Mouse (Mus musculus) intestine, embryonic 16.5 days (tissue): ENCODE data around the gene Zkscan6. TPM values are rescaled to one million over a fixed set of nuclear protein-coding genes. Genes with fewer than 3 reads are reported as not detected.

Experiments used
- ATAC-seq: fragments of 200-750 bp; cut with Nextera tagmentation; 2 replicates; pipeline ENCODE4 v1.8.0; 2017; ENCODE audit warnings: moderate TSS enrichment, moderate library complexity
- H3K27ac ChIP-seq: fragments of 300-500 bp; sonication (generic); 2 replicates; pipeline ENCODE4 v1.5.1; 2014; ENCODE audit warnings: mild to moderate bottlenecking, low read length
- H3K27me3 ChIP-seq: fragments of 300-500 bp; sonication (generic); replicated peaks from 2 replicates; pipeline ENCODE4 v1.6.1; 2014; ENCODE audit warnings: low read length, control low read depth, mixed read lengths; ENCODE audit not compliant: control insufficient read depth, insufficient read depth
- H3K36me3 ChIP-seq: fragments of 300-500 bp; sonication (generic); 2 replicates; pipeline ENCODE4 v1.6.1; 2014; ENCODE audit warnings: low read length, control low read depth; ENCODE audit not compliant: control insufficient read depth, insufficient read depth
- H3K4me1 ChIP-seq: fragments of 300-500 bp; sonication (generic); 2 replicates; pipeline ENCODE4 v1.6.1; 2014; ENCODE audit warnings: low read length, control low read depth, mixed read lengths; ENCODE audit not compliant: control insufficient read depth, insufficient read depth
- H3K4me2 ChIP-seq: fragments of 300-500 bp; sonication (generic); 2 replicates; pipeline ENCODE4 v1.6.1; 2014; ENCODE audit warnings: low read depth, low read length, control low read depth
- H3K4me3 ChIP-seq: fragments of 300-500 bp; sonication (generic); 2 replicates; pipeline ENCODE4 v1.5.1; 2014; ENCODE audit warnings: mild to moderate bottlenecking, low read length
- H3K9ac ChIP-seq: fragments of 300-500 bp; sonication (generic); 2 replicates; pipeline ENCODE4 v1.6.1; 2014; ENCODE audit warnings: low read depth, low read length
- H3K9me3 ChIP-seq: fragments of 300-500 bp; sonication (generic); 2 replicates; pipeline ENCODE4 v1.6.1; 2016; ENCODE audit warnings: low read length, control low read depth; ENCODE audit not compliant: control insufficient read depth
- WGBS: fragments of 180-500 bp; shearing (Covaris S2); extraction: QIAGEN DNeasy Blood & Tissue Kit; methylation state at CpG from one replicate; pipeline ENCODE4 v1.1.7; 2014; 5-methylcytosine and 5-hydroxymethylcytosine counted together
- polyA plus RNA-seq: library from polyadenylated mRNA; unstranded; fragments of >200 nt; fragmentation: Nextera tagmentation; extraction: Ambion mirVana; gene quantifications from 2 replicates; pipeline ENCODE4 v1.2.1, GENCODE M21; 2015

Zkscan6 gene
- 16.3 and 16.7 TPM in 2 replicates for polyA plus RNA-seq

- Histone ChIP-seq H3K36me3 (no peaks in the 10 kb centered on the region), H3K4me2 (peak within 1 kb of the TSS; percentile 76), H3K27ac (peak within 1 kb of the TSS; percentile 94), H3K4me3 (peak within 1 kb of the TSS; percentile 83), H3K9ac (peak within 1 kb of the TSS; percentile 83), H3K4me1 (peaks cover 7% of the 10 kb centered on the region; the same call in 1 of the 2 replicates), H3K27me3 (no peaks in the 10 kb centered on the region), H3K9me3 (no peaks in the 10 kb centered on the region)
- peak; percentile 99 for ATAC-seq
- under 1% methylated on average over 47 of the region's 58 CpGs for WGBS
Observed at GRCm38 (mm10) chr11:65806909-65807504, at the start of gene Zkscan6. TSS of gene Zkscan6 (plus strand) at chr11:65807175.

DNA sequence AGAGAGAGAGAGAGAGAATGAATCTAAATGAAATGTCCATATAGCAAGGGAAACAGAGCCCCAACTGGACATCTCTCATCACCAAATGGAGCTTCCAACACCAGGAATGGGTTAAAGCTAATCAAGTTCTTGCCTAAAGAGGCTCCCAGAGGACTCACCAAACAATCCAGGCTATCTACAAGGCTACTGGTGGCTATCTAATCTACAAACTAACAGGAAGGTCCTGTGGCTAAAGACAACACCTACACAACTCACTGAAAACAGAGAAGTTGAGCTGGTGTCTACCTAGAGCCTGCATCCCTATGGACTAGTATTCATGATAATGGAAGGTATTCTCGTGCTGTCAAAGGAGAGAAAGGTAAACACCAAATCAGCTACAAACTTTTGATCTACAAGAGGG lies 47.6 kb upstream of the Zkscan6 start:
- ATAC-seq, result no peak
- WGBS, result 82% methylated on average over 1 of the region's 1 CpGs
- Histone ChIP-seq H3K27me3 (no peaks in the 10 kb centered on the region), H3K4me1 (no peaks in the 10 kb centered on the region), H3K36me3 (no peaks in the 10 kb centered on the region), H3K27ac (no peak overlapping the region), H3K4me3 (no peak overlapping the region), H3K4me2 (no peak overlapping the region), H3K9me3 (no peaks in the 10 kb centered on the region), H3K9ac (no peak overlapping the region)

DNA sequence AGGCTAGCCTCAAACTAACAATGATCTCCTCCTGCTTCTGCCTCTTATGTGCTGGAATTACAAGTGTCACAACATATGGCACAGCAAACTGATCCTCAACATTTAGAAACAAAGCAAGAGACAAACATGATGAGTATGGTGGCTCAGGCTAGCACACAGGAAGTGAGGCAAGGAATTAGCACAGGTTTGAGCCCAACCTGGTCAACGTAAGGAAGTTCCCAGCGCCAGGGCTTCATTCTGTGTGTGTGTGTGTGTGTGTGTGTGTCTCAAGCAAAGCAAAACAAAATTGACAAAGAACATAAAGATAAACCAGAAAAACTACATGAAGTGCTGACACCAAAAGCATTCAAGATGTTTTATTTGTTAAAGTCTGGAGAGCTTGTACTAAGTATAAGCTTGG lies 46.1 kb upstream of the Zkscan6 start:
- ATAC-seq, result no peak
- WGBS, result 89% methylated on average over 2 of the region's 2 CpGs

DNA sequence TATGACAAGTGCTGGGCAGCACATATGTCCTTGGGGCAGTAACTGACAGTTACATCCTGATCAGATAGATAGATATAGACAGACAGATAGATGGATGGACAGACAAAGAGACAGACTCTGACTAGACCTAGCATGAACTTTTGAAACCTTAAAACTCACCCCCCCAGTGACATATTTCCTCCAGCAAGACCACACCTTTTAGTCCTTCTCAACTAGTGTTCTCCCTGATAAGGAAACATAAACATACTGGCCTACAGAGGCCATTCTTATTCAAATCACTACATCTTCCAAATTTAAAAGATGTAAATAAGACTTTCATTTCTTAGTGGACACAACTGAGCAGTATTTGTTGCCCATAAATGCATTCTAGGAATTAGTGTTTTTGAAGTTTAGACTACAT lies 38.5 kb upstream of the Zkscan6 start:
- Histone ChIP-seq H3K36me3 (no peaks in the 10 kb centered on the region), H3K4me2 (no peak overlapping the region), H3K9ac (no peak overlapping the region), H3K9me3 (no peaks in the 10 kb centered on the region), H3K4me3 (no peak overlapping the region), H3K4me1 (no peaks in the 10 kb centered on the region), H3K27ac (no peak overlapping the region), H3K27me3 (no peaks in the 10 kb centered on the region)
- ATAC-seq, result no peak

More for the DNA sequence above, 46.1 kb upstream of the Zkscan6 start:
- Histone ChIP-seq H3K9me3 (no peaks in the 10 kb centered on the region), H3K4me3 (no peak overlapping the region), H3K4me2 (no peak overlapping the region), H3K27me3 (no peaks in the 10 kb centered on the region), H3K9ac (no peak overlapping the region), H3K36me3 (no peaks in the 10 kb centered on the region), H3K4me1 (no peaks in the 10 kb centered on the region), H3K27ac (no peak overlapping the region)

DNA sequence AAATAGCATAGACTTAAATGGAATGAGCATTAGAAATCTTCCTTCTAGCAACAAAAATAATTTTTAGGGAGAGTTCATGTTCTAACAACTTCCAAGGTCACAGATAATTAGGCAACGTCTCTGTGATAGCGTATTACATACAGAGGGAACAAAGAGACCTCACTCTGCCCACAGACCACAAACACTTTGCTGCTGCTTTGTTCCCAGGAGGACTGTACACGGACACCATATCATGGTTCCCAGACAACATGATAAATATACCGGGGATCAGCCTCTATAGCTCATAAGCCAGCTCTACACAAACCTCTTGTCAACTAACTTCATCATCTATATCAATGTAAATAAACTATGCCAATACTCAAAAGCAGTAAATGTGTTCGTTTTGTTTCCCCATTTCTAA lies 37.0 kb upstream of the Zkscan6 start:
- Histone ChIP-seq H3K9me3 (no peaks in the 10 kb centered on the region), H3K4me1 (0 out of 2 replicates have a peak, but pooled peaks cover 2% of the 10 kb centered on the region), H3K36me3 (no peaks in the 10 kb centered on the region), H3K9ac (no peak overlapping the region), H3K27me3 (no peaks in the 10 kb centered on the region), H3K27ac (no peak overlapping the region), H3K4me2 (no peak overlapping the region), H3K4me3 (no peak overlapping the region)
- 65% methylated on average over 5 of the region's 5 CpGs for WGBS
- no peak for ATAC-seq

GRCm38 (mm10) chr11:65771546-65771945 lies 35.4 kb upstream of the Zkscan6 start:
- peaks cover 6% of the 10 kb centered on the region; the same call in 1 of the 2 replicates for H3K4me1 ChIP-seq
- no peaks in the 10 kb centered on the region for H3K36me3 ChIP-seq
- no peak overlapping the region for H3K4me2 ChIP-seq
- ATAC-seq, result no peak
- 92% methylated on average over 1 of the region's 1 CpGs for WGBS
- H3K9me3 ChIP-seq, result no peaks in the 10 kb centered on the region
- no peak overlapping the region for H3K4me3 ChIP-seq
- no peak overlapping the region for H3K27ac ChIP-seq
- H3K27me3 ChIP-seq, result no peaks in the 10 kb centered on the region
- H3K9ac ChIP-seq, result no peak overlapping the region

DNA sequence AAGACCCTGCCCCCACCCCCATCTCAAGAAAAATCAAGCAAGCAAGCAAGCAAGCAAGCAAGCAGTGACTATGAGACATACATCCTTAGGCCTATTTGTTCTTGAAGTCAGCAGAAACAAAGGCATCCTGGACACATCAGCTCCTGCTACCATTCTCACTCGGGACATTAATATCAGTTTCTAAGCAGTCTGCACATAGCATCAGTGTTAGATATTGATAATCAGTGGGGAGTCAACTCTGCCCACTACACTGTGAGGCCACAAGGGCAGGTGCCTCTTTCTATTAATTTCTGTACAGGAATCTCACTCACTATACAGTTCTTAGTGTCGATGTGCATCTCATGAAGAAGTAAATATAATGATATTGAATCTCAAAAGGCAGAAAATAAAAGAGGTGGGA lies 33.4 kb upstream of the Zkscan6 start:
- Histone ChIP-seq H3K9ac (no peak overlapping the region), H3K9me3 (no peaks in the 10 kb centered on the region), H3K4me2 (no peak overlapping the region), H3K4me3 (no peak overlapping the region), H3K27me3 (no peaks in the 10 kb centered on the region), H3K27ac (no peak overlapping the region), H3K4me1 (peaks cover 16% of the 10 kb centered on the region), H3K36me3 (no peaks in the 10 kb centered on the region)
- no peak for ATAC-seq
- 70% methylated on average over 2 of the region's 2 CpGs for WGBS

DNA sequence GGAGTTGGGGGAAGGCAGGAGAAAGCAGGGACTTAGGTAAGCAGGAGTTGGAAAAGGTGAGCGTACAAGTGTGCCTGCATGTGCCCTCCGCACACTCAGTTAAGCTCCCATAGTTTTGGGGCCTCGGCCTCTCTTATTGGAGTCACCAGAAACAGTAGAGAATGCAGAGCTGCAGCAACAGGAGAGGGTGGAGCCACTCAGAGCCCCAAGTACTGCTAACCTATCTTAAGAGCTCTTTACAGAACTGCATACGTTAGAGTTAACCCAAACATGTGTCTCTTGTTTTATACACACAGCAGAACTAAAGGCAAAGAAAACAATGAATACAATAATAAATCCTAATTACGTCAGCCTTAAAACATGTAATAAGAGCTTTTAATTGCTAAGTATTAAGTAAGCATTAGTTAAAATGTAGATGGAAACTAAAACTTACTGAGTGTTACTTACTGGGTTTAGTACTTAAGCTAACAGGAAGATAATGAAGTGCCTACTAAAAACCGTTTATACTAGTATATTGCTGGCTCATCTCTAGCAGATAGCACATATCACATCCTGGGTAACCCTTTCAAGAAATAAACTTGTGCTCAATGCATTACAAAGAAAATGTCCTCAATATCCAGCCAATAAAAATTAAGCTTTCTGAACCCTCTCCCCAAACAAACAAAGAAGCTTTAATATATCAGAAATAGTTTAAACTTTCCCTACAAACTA lies 32.9 kb upstream of the Zkscan6 start:
- WGBS, result 52% methylated on average over 6 of the region's 6 CpGs
- H3K27ac ChIP-seq, result no peak overlapping the region
- no peaks in the 10 kb centered on the region for H3K9me3 ChIP-seq
- no peak overlapping the region for H3K4me2 ChIP-seq
- H3K36me3 ChIP-seq, result no peaks in the 10 kb centered on the region
- H3K27me3 ChIP-seq, result no peaks in the 10 kb centered on the region
- no peak overlapping the region for H3K9ac ChIP-seq
- no peak for ATAC-seq
- H3K4me3 ChIP-seq, result no peak overlapping the region
- H3K4me1 ChIP-seq, result peaks cover 21% of the 10 kb centered on the region

GRCm38 (mm10) chr11:65776906-65777611 lies 29.9 kb upstream of the Zkscan6 start:
- Histone ChIP-seq H3K36me3 (peaks cover 4% of the 10 kb centered on the region; the same call in 1 of the 2 replicates), H3K9me3 (no peaks in the 10 kb centered on the region), H3K27me3 (no peaks in the 10 kb centered on the region), H3K4me3 (no peak overlapping the region), H3K4me2 (peak overlapping the region; percentile 21; the same call in 1 of the 2 replicates), H3K9ac (no peak overlapping the region), H3K27ac (peak overlapping the region; percentile 25), H3K4me1 (peaks cover 21% of the 10 kb centered on the region)
- WGBS, result 52% methylated on average over 2 of the region's 2 CpGs
- ATAC-seq, result peak; percentile 76; the same call in 1 of the 2 replicates
